Mouse (Mus musculus) activated CD4-positive, CD25-positive, alpha-beta regulatory T cell, adult 9 weeks (primary cell): ENCODE measurements around the gene Oog1. TPM values are rescaled to one million over a fixed set of nuclear protein-coding genes. Genes with fewer than 3 reads are reported as not detected.

Experiments used
- polyA plus RNA-seq: library from polyadenylated mRNA; unstranded; fragments of 100-300 nt; shearing (Covaris generic); gene quantifications from one replicate; pipeline ENCODE4 v1.2.1, GENCODE M21; 2017

Oog1 gene
- not detected for polyA plus RNA-seq

GRCm38 (mm10) chr12:87602388-87602787, at the start of gene Oog1:
TSS of gene Oog1 (plus strand) at chr12:87602688.

GRCm38 (mm10) chr12:87618569-87618968, 16.1 kb downstream of the Oog1 start, which contains the start of gene Gm4027:
TSS of gene Gm4027 (plus strand) at chr12:87618869.

GRCm38 (mm10) chr12:87644520-87644919, 42.0 kb downstream of the Oog1 start, which contains the start of gene Gm16381:
TSS of gene Gm16381 (minus strand) at chr12:87644620.

Other genes with a start within 250 kb of the Oog1 start
- gene Sptlc2, start 214.3 kb upstream of the Oog1 start, polyA plus RNA-seq, result 98.9 TPM
- 97.1 TPM for gene Slirp, start 158.8 kb upstream of the Oog1 start, polyA plus RNA-seq
- gene Alkbh1, start 158.7 kb upstream of the Oog1 start, polyA plus RNA-seq, result 86.9 TPM
- 209 TPM for gene Snw1, start 130.4 kb upstream of the Oog1 start, polyA plus RNA-seq
- not detected for gene Gm5788, start 108.0 kb upstream of the Oog1 start, polyA plus RNA-seq
- gene Gm8300, start 88.4 kb upstream of the Oog1 start, polyA plus RNA-seq, result not detected
- gene Gm4027, start 16.2 kb downstream of the Oog1 start, polyA plus RNA-seq, result not detected
- gene Gm16381, start 41.9 kb downstream of the Oog1 start, polyA plus RNA-seq, result not detected
- gene Gm21319, start 173.1 kb downstream of the Oog1 start, polyA plus RNA-seq, result not detected
- gene Gm21936, start 192.8 kb downstream of the Oog1 start, polyA plus RNA-seq, result not detected
- gene BB287469, start 213.9 kb downstream of the Oog1 start, polyA plus RNA-seq, result not detected
- gene Gm2001, start 239.7 kb downstream of the Oog1 start, polyA plus RNA-seq, result not detected